Mouse (Mus musculus) limb, embryonic 10.5 days (tissue): ENCODE data around the gene Iqsec1. TPM values are rescaled to one million over a fixed set of nuclear protein-coding genes. Genes with fewer than 3 reads are reported as not detected.

Source experiments
- DNase-seq: peaks from one replicate; pipeline ENCODE4 v3.0.0-alpha.2; 2017; ENCODE audit warnings: low spot score
- H3K27ac ChIP-seq: fragments of 300-500 bp; sonication (generic); 2 replicates; pipeline ENCODE4 v1.5.1; 2016; ENCODE audit warnings: mild to moderate bottlenecking
- H3K27me3 ChIP-seq: fragments of 300-500 bp; sonication (generic); 2 replicates; pipeline ENCODE4 v1.6.1; 2016; ENCODE audit warnings: low read depth, mild to moderate bottlenecking; ENCODE audit not compliant: poor library complexity, severe bottlenecking
- H3K36me3 ChIP-seq: fragments of 300-500 bp; sonication (generic); 2 replicates; pipeline ENCODE4 v1.6.1; 2016; ENCODE audit warnings: mild to moderate bottlenecking, moderate library complexity
- H3K4me1 ChIP-seq: fragments of 300-500 bp; sonication (generic); 2 replicates; pipeline ENCODE4 v1.6.1; 2016
- H3K4me3 ChIP-seq: fragments of 300-500 bp; sonication (generic); 2 replicates; pipeline ENCODE4 v1.5.1; 2016; ENCODE audit warnings: mild to moderate bottlenecking, moderate library complexity
- H3K9me3 ChIP-seq: fragments of 300-500 bp; sonication (generic); replicated peaks from 2 replicates; pipeline ENCODE4 v1.6.1; 2016; ENCODE audit warnings: mild to moderate bottlenecking
- WGBS: fragments of 180-500 bp; shearing (Covaris S2); methylation state at CpG from one replicate; pipeline ENCODE4 v1.1.7; 2016; 5-methylcytosine and 5-hydroxymethylcytosine counted together
- polyA plus RNA-seq: library from polyadenylated mRNA; unstranded; fragments of >200 nt; fragmentation: Nextera tagmentation; extraction: Ambion mirVana; gene quantifications from 2 replicates; pipeline ENCODE4 v1.2.1, GENCODE M21; 2016

Iqsec1 gene
- polyA plus RNA-seq, 1 experiment from 2014 or later = 6.7 TPM

GRCm38 (mm10) chr6:90760886-90761285 is 227.6 kb downstream of the Iqsec1 start:
- Histone ChIP-seq H3K4me3 (no peak overlapping the region), H3K9me3 (no peaks in the 10 kb centered on the region), H3K27ac (no peak overlapping the region), H3K4me1 (peaks cover 16% of the 10 kb centered on the region), H3K36me3 (no peaks in the 10 kb centered on the region), H3K27me3 (no peaks in the 10 kb centered on the region)
- DNase-seq = no peak
- 78% methylated on average over 5 of the region's 5 CpGs for WGBS

- 95% methylated on average over 2 of the region's 2 CpGs for WGBS
- DNase-seq = no peak
- Histone ChIP-seq H3K27ac (no peak overlapping the region), H3K36me3 (no peaks in the 10 kb centered on the region), H3K27me3 (no peaks in the 10 kb centered on the region), H3K4me3 (no peak overlapping the region), H3K4me1 (peaks cover 19% of the 10 kb centered on the region), H3K9me3 (no peaks in the 10 kb centered on the region)
These were observed 228.7 kb downstream of the Iqsec1 start for GRCm38 (mm10) chr6:90759754-90760153.

GRCm38 (mm10) chr6:90758155-90758554 is 230.3 kb downstream of the Iqsec1 start:
- H3K36me3 ChIP-seq = no peaks in the 10 kb centered on the region
- no peaks in the 10 kb centered on the region for H3K9me3 ChIP-seq
- no peak for DNase-seq
- no peak overlapping the region for H3K4me3 ChIP-seq
- H3K27me3 ChIP-seq = no peaks in the 10 kb centered on the region
- 91% methylated on average over 2 of the region's 2 CpGs for WGBS
- no peak overlapping the region for H3K27ac ChIP-seq
- H3K4me1 ChIP-seq = peaks cover 11% of the 10 kb centered on the region; the same call in 1 of the 2 replicates

GRCm38 (mm10) chr6:90757427-90757883 is 231.0 kb downstream of the Iqsec1 start:
- WGBS = 67% methylated on average over 12 of the region's 12 CpGs

GRCm38 (mm10) chr6:90756561-90756960 is 231.9 kb downstream of the Iqsec1 start:
- Histone ChIP-seq H3K4me3 (no peak overlapping the region), H3K27ac (no peak overlapping the region), H3K9me3 (no peaks in the 10 kb centered on the region), H3K27me3 (no peaks in the 10 kb centered on the region), H3K36me3 (no peaks in the 10 kb centered on the region), H3K4me1 (peaks cover 11% of the 10 kb centered on the region; the same call in 1 of the 2 replicates)
- 80% methylated on average over 5 of the region's 5 CpGs for WGBS
- no peak for DNase-seq

More at GRCm38 (mm10) chr6:90757427-90757883, 231.0 kb downstream of the Iqsec1 start:
- H3K27ac ChIP-seq = 0 out of 2 replicates have a peak overlapping the region, but pooled peaks have one; percentile 44
- no peaks in the 10 kb centered on the region for H3K36me3 ChIP-seq
- H3K4me3 ChIP-seq = no peak overlapping the region
- no peak for DNase-seq
- no peaks in the 10 kb centered on the region for H3K9me3 ChIP-seq
- H3K27me3 ChIP-seq = no peaks in the 10 kb centered on the region
- peaks cover 11% of the 10 kb centered on the region; the same call in 1 of the 2 replicates for H3K4me1 ChIP-seq

- H3K27me3 ChIP-seq = no peaks in the 10 kb centered on the region
- H3K4me3 ChIP-seq = no peak overlapping the region
- no peaks in the 10 kb centered on the region for H3K9me3 ChIP-seq
- H3K36me3 ChIP-seq = no peaks in the 10 kb centered on the region
- H3K4me1 ChIP-seq = peaks cover 11% of the 10 kb centered on the region; the same call in 1 of the 2 replicates
- no peak for DNase-seq
- H3K27ac ChIP-seq = no peak overlapping the region
- 82% methylated on average over 6 of the region's 6 CpGs for WGBS
These were observed 232.9 kb downstream of the Iqsec1 start for GRCm38 (mm10) chr6:90755613-90755941.

- WGBS = 72% methylated on average over 7 of the region's 7 CpGs
- Histone ChIP-seq H3K27ac (no peak overlapping the region), H3K36me3 (no peaks in the 10 kb centered on the region), H3K4me1 (peaks cover 11% of the 10 kb centered on the region; the same call in 1 of the 2 replicates), H3K4me3 (no peak overlapping the region), H3K9me3 (no peaks in the 10 kb centered on the region), H3K27me3 (no peaks in the 10 kb centered on the region)
- no peak for DNase-seq
These were observed 233.4 kb downstream of the Iqsec1 start for GRCm38 (mm10) chr6:90754927-90755612.

- WGBS = 92% methylated on average over 2 of the region's 2 CpGs
- Histone ChIP-seq H3K4me1 (peaks cover 11% of the 10 kb centered on the region; the same call in 1 of the 2 replicates), H3K27ac (no peak overlapping the region), H3K27me3 (no peaks in the 10 kb centered on the region), H3K9me3 (no peaks in the 10 kb centered on the region), H3K4me3 (no peak overlapping the region), H3K36me3 (no peaks in the 10 kb centered on the region)
- no peak for DNase-seq
These were observed 234.4 kb downstream of the Iqsec1 start for GRCm38 (mm10) chr6:90754093-90754492.

- H3K36me3 ChIP-seq = no peaks in the 10 kb centered on the region
- peaks cover 11% of the 10 kb centered on the region; the same call in 1 of the 2 replicates for H3K4me1 ChIP-seq
- no peak overlapping the region for H3K27ac ChIP-seq
- H3K4me3 ChIP-seq = no peak overlapping the region
- H3K9me3 ChIP-seq = no peaks in the 10 kb centered on the region
- DNase-seq = no peak
- H3K27me3 ChIP-seq = no peaks in the 10 kb centered on the region
These were observed 234.8 kb downstream of the Iqsec1 start for GRCm38 (mm10) chr6:90753656-90754055.

- WGBS = 84% methylated on average over 3 of the region's 3 CpGs
- Histone ChIP-seq H3K4me3 (no peak overlapping the region), H3K27me3 (no peaks in the 10 kb centered on the region), H3K4me1 (peaks cover 6% of the 10 kb centered on the region; the same call in 1 of the 2 replicates), H3K36me3 (no peaks in the 10 kb centered on the region), H3K27ac (no peak overlapping the region), H3K9me3 (no peaks in the 10 kb centered on the region)
- DNase-seq = no peak
These were observed 236.9 kb downstream of the Iqsec1 start for GRCm38 (mm10) chr6:90751624-90752023.

GRCm38 (mm10) chr6:90750091-90750490 is 238.4 kb downstream of the Iqsec1 start:
- WGBS = 51% methylated on average over 2 of the region's 2 CpGs
- Histone ChIP-seq H3K36me3 (no peaks in the 10 kb centered on the region), H3K4me3 (no peak overlapping the region), H3K27ac (no peak overlapping the region), H3K4me1 (peaks cover 4% of the 10 kb centered on the region; the same call in 1 of the 2 replicates), H3K27me3 (no peaks in the 10 kb centered on the region), H3K9me3 (no peaks in the 10 kb centered on the region)
- DNase-seq = no peak

- no peaks in the 10 kb centered on the region for H3K4me1 ChIP-seq
- H3K27ac ChIP-seq = no peak overlapping the region
- no peak overlapping the region for H3K4me3 ChIP-seq
- H3K9me3 ChIP-seq = no peaks in the 10 kb centered on the region
- H3K36me3 ChIP-seq = no peaks in the 10 kb centered on the region
- H3K27me3 ChIP-seq = no peaks in the 10 kb centered on the region
- 85% methylated on average over 4 of the region's 4 CpGs for WGBS
- no peak for DNase-seq
These were observed 239.0 kb downstream of the Iqsec1 start for GRCm38 (mm10) chr6:90749414-90749937.

GRCm38 (mm10) chr6:90748976-90749375 is 239.5 kb downstream of the Iqsec1 start:
- H3K27me3 ChIP-seq = no peaks in the 10 kb centered on the region
- H3K27ac ChIP-seq = no peak overlapping the region
- no peaks in the 10 kb centered on the region for H3K36me3 ChIP-seq
- H3K4me1 ChIP-seq = no peaks in the 10 kb centered on the region
- H3K4me3 ChIP-seq = no peak overlapping the region
- DNase-seq = no peak
- no peaks in the 10 kb centered on the region for H3K9me3 ChIP-seq
